Mouse (Mus musculus): ENCODE measurements around the gene Gm21974.
"Not testable (repeated sequence)": the region's sequence is repeated elsewhere in the genome, so short reads cannot be mapped to it uniquely, and the experiment has no call there.

Gene Gm21974

DNA sequence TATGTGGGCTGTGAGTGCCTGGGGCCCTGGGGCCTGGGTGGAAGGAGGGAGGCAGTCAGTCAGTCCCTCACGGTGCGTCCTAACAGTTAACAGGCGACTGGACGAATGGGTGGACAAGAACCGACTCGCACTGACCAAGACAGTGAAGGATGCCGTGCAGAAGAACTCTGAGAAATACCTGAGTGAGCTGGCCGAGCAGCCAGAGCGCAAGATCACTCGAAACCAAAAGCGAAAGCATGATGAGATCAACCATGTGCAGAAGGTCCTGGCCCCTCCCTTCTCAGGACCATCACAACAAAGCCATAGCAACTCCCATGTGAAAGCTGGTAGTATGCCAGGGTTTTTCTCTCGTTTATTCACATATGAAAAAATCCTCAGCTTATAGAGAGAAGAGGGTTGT is 20.0 kb upstream of the Gm21974 start:
- in situ Hi-C loops (cut with MboI, MseI), result no loop called here

DNA sequence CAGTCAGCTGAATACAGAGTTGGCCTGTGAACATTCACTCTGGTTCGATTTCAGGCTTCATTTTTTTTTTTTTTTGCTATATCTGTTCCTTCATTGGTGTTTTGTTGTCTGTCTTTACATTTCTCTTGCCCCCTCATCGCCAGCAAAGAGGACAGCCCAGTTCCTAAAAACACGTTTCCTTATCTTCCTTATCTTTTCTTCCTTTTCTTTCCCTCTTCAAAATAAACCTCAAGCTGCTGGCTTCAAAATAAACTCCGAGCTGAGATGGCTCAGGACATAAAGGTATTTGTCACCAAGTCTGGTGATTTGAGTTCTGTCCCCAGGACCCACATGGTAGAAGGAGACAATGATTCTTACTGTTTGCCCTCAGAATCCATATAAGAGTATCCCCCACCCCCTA is 17.7 kb upstream of the Gm21974 start:
- in situ Hi-C loops (cut with MboI, MseI), result no loop called here

DNA sequence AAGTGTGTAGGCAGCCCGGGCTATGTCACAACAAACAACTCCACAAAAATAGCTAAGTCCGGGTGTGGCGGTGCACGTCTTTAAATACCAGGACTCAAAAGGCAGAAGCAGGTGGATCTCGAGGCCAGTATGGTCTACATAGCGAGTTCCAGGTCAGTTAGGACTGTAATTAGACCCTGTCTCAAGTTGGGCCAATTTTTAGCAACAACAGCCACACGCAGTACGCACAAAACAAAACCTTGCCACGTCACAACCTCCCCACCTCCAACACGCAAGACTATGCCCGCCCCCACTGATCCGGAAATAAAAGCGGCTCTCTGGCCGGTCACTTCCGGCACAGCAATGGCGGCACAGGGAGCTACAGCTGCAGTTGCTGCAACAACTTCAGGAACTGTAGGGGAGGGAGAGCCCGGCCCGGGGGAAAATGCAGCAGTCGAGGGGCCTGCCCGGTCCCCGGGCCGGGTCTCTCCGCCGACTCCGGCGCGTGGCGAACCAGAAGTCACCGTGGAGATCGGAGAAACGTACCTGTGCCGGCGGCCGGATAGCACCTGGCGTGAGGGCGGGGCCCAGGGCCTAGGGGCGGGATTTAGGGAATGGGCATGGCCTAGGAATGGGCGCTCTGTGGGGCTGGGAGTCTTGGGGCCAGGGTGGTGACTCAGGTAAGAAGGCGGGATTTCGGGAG is 17.1 kb upstream of the Gm21974 start, which contains the start of gene Kat8:
Kat8 (plus strand) TSS at position 327 of the 682 bp plus-strand sequence.
- in situ Hi-C loops (cut with MboI, MseI), result no loop called here

DNA sequence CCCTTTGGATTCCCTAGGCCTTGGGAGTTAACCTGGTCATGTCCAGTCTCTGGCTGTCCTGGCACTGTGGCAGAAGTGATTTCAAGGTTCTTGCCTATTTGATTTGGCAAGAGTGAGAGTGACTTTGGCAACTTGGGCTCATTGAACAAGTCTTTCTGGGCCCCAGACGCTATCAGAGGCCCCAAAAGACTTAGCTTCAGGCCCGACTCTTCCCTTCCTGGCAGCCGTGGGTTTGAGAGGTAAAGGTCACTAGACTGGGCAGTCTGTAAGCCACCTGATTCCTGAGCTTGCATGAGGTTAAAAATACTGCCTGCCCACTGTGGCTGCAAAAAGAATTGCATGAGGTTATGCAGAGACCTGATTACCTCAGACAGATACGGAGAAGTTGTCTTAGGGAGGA is 13.4 kb upstream of the Gm21974 start:
- in situ Hi-C loops (cut with MboI, MseI), result no loop called here

DNA sequence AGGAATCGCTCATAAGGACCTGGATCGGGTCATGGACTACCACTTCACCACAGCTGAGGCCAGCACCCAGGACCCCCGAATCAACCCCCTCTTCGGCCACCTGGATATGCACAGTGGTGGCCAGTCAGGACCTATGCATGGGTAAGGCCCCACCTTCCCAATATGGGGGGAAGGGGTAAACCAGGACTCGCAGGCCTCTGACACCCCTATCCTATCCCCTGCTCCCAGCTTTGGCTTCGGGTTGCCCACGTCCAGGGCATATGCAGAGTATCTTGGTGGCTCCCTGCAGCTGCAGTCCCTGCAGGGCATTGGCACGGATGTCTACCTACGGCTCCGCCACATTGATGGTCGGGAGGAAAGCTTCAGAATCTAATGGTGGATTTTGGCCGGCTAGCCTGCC is 12.7 kb upstream of the Gm21974 start:
- in situ Hi-C loops (cut with MboI, MseI), result no loop called here

DNA sequence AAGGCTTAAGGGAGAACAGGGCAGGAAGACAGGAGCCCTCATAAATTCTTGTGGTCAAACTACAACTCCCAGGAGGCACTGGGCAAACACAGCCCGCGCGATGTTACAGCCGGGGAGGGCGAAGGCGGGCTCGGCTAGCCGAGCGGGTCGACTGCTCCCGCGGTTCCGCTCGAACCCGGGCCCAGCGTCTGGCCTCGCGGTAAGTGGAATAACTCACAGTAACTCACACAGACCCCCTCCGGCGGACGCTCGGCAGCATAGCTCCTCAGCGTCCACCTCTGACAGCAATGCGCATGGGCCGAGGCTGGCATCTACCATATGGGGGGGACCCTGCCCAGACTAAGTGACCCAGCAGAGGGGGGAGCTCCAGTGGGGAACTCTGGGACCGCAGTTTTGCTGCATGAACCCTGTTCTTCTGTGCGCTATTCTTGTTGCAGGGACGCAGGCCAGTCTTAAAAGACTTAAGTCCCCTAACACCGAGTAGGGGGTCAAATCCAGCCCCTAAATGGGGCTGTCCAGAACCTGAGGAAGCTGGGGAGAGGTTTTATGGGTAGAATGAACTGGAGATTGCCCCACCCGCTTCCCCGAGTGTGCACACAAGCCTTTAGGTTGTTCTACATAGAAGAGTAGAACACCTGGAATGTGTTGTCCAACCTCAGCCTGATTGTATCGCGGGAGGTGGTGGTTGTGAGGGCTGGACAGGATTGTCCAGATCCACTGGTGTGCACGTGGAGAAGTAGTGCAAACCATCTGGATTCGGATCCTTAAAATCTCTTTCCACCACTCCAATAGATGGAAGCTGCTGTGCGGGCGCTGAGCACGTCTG is 8.9 kb upstream of the Gm21974 start, which contains the start of gene Bckdk:
Bckdk (plus strand) TSS at position 112 of the 826 bp plus-strand sequence.
- in situ Hi-C loops (cut with MboI, MseI), result no loop called here

DNA sequence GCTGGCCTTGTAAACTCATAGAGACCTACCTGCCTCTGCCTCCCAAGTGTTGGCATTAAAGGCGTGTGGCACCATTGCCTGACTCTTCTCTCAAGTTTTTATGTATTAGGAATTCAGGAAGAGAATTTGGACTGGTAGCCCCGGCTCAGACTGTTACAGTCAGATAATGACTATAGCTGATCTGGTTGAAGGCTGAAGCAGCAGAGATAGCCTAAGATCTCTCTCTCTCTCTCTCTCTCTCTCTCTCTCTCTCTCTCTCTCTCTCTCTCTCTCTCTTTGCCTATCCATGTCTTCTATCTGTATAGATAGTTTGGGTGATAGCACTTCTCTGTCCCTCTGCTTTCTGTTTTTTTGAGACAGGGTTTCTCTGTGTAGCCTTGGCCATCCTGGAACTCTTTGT is 6.5 kb upstream of the Gm21974 start:
- in situ Hi-C loops (cut with MboI, MseI), result no loop called here

DNA sequence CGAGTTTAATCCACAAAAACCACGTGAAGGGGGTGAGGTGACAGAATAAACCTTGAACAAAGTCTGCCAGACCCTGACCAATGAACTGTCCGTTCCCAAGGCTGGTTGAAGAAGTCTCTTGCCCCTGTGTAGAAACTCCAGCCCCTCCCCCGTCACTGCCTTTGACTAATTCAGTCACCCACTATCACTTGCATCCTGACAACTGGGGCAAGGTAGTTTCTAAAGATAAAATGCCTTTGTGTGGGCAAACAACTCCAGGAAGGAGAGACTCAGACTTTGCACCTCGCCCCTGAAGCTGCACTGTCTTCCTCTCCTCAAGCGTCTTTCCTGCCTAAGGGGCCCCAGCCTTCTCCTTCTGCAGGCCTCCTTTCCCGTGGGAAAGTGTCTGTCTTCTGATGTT is 4.7 kb upstream of the Gm21974 start:
- in situ Hi-C loops (cut with MboI, MseI), result no loop called here

DNA sequence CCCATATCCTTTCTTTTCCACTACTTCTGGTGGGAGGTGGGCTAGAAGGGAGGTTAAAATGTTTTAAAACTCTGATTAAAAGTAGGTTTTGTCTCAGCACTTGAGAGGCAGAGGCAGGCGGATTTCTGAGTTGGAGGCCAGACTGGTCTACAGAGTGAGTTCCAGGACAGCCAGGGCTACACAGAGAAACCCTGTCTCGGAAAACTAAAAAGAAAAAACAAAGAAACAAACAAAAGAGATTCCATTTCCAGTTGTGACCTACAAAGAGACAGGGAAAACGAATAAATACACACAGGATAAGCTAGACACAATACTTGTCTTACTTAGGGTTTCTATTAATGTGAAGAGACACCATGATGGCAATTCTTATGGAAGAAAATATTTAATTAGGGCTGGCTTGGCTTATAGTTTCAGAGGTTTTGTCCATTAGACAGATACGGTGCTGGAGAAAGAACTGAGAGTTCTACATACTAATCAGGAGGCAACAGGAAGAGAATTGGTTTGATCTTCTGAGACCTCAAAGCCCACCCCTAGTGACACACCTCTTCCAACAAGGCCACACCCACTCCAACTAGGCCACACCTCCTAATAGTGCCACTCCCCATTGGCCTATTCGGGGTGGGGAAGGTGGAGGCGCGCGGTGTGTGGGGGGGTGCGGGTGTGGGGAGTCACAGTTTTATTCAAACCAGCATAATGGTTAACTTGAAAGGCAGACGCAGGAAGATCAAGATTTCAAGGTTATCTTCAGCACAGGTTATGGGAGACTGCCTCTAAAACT is 3.1 kb upstream of the Gm21974 start:
- in situ Hi-C loops (cut with MboI, MseI), result no loop called here

DNA sequence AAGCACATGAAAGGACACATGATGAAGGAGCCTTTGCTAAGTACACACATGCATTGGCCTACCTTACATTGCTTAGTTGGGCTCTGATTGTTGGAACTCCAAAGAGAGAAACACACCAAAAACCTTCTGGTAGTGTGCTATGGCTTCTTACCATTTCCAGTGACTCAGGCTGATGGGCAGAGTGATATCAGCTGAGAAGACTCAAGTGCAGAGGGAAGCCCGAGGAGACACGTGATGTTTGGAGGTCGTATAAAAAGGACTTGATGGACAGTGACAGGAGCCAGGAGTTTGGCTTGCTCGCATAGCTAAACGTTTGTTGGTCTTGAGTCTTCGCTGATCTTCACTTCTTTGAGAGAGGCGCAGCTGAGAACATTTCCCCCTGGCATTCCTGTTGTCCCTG is 2.3 kb upstream of the Gm21974 start:
- in situ Hi-C loops (cut with MboI, MseI), result no loop called here

DNA sequence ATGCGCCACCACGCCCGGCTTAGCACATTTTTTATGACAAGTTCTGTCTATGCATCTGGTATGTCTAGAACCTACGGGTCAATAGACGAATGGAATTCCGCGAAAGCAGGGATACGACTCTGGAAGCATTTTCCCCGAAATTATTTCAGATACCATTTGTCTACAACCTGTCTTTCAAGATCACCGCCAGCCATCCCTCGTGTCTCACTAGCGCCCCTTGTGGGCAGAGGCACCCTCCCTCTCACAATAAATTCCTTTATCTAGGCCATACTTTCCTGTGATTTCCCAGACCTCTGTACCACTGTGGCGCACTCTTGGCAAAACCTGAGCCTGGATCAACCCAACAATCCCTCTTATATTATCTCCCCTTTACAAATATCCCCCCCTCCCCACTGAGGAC is 1.1 kb upstream of the Gm21974 start:
- in situ Hi-C loops (cut with MboI, MseI), result no loop called here

DNA sequence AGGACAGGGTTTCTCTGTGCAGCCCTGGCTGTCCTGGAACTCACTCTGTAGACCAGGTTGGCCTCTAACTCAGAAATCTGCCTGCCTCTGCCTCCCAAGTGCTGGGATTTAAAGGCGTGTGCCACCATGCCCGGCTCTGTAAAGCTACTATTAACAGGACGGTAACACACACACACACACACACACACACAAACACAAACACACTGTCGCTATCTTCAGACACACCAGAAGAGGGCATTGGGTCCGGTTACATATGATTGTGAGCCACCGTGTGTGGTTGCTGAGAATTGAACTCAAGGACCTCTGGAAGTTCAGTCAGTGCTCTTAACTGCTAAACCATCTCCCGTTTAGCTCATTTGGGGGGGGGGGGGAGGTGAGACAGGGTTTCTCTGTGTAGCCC is 637 bp upstream of the Gm21974 start:
- in situ Hi-C loops (cut with MboI, MseI), result not testable (repeated sequence)

DNA sequence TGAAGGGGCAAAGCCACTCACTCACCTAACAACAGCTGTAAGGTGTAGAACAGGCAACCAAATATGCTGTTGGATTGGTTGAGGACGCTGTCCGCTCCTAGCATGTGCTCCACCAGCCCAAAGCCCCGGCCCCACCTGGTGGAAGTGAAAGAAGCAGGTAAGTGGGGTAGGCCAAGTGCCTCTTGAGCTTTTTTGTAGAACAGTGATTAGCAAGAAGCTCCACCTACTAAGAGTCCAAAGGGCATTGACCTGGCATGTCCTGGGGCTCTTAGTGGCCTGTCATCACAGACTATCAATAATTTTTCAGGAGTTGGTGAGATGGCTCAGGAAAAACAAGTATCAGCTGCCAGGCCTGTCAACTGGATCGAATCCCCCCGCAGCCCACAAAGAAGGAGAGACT is 774 bp downstream of the Gm21974 start:
- in situ Hi-C loops (cut with MboI, MseI), result no loop called here

DNA sequence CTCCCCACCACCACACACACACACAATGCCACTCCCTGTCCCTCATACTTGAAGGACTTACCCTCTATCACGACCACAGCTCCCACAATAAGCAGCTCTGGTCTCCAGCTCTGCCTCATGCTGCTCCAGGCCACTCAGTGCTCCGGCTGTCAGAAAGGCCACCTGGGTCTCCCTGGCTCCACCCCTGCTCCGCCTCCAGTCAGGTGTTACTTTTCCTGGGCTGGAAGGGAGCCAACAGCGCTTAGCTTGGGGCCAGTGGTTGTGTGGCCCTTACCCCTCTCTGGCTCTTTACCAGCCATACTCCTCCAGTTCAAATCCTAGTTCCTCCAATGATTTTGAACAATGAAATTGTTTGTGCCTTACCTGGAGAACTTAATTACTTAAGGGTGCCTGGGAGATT is 4.5 kb downstream of the Gm21974 start, which contains the start of gene Prss53:
Prss53 (minus strand) TSS at position 173 of the 400 bp plus-strand sequence.
- in situ Hi-C loops (cut with MboI, MseI), result no loop called here

DNA sequence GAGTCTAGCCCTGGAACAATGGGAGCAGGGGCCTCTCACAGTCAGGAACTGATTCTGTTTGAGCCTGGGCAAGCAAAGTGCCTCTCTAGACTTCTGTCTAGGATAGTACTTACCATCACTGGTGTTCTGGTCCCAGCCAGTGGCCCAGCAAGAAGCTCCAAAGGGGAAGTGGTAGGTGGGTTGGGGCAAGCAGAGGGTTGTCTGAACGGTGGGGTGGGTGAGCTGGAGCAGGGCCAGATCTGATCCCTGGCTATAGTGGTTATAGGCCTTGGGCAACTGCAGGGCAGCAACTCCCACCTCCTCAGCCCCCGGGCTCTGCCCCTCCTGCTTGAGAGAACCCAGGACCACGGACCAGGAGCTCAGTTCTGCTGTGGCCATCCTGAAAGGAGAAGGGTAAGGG is 6.4 kb downstream of the Gm21974 start:
- in situ Hi-C loops (cut with MboI, MseI), result no loop called here

DNA sequence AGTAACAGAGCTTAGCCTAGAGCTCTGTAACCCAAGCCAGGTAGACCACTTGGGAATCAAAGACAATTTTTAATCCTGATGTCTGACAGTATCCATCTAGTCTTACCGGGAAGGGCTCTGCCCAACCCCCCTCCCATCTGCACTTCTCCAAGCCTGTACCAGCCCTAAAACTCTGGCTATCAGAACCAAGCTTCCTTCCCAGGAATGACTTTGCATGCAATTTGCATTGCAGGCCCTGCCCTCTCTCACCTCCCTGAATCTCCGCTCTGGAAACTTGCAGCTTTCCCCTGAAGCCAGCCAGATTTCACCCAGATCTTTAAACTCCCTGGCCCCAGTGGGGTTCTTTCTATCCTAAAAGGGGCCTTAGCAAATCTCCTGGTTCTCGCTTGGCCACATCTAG is 7.5 kb downstream of the Gm21974 start:
- in situ Hi-C loops (cut with MboI, MseI), result no loop called here

DNA sequence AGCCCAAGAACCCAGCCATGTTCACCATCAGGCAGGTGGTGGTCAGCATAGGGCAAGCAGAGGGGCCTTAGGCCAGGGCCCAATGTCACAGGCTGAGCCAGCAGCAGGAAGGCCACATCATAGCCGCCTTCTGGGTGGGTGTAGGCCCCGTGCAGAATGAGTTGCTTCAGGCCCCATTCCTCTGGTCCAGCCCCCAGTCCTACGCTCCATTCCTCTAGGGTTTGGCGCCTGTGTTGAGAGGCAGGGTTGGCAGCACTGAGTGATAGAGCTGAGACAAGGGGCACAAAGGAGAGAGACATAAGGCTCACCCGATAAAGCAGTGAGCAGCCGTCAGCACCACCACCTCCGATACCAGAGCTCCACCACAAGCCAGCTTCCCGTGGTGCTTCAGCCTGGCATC is 8.1 kb downstream of the Gm21974 start:
- in situ Hi-C loops (cut with MboI, MseI), result no loop called here

DNA sequence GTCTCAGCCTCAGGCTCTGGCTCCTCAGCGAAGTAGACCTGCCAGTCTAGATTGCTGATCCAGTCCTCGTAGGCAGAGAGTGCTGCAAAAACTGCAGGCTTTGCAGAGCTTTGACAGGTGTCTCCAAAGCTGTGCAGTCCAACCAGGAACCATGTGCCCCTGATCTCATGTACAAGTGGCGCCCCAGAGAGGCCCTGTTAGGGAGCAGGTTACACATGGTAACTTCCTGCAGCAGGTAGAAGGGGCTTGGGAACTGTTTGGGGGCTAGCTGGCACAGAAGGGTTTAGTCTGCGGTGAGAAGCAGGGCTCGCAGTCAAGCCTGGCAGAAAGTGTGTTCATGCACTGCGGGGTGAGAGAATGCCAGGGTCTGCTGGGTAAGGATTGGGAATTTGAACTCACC is 8.7 kb downstream of the Gm21974 start:
- in situ Hi-C loops (cut with MboI, MseI), result no loop called here

DNA sequence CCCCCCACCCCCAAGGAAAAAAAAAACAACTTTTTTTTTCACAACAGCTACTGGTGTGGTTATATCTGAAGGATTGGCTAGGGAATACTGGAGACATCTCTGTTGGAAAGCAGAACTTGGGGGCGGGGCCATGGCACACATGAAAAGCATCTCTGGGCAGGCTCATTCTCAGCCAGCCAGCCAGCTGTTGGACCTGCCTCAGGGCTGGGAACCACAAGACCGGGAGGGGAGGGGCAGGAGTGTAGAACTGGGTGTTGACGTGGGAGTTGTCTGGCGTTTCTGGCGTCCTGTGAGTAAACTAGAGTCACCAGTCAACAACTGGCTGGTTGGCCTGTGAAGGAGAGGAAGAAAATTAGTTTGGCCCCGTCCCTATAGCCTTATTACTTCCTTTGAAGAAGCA is 9.3 kb downstream of the Gm21974 start:
- in situ Hi-C loops (cut with MboI, MseI), result no loop called here

DNA sequence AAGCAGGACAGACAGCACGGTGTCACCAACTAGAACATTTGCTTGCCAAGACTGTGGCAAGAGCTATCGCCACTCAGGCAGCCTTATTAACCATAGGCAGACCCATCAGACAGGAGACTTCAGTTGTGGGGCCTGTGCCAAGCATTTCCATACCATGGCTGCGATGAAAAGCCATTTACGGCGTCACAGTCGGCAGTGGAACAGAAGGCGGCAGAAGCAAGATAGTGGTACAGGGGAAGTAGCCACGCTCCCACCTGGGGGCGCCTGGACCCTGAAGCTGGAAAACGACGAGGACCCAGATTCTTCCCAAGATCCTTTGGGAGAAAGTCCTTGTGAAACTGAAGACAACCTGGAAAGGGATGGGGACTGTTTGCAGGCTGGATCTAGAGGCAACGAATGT is 14.8 kb downstream of the Gm21974 start:
- in situ Hi-C loops (cut with MboI, MseI), result no loop called here

DNA sequence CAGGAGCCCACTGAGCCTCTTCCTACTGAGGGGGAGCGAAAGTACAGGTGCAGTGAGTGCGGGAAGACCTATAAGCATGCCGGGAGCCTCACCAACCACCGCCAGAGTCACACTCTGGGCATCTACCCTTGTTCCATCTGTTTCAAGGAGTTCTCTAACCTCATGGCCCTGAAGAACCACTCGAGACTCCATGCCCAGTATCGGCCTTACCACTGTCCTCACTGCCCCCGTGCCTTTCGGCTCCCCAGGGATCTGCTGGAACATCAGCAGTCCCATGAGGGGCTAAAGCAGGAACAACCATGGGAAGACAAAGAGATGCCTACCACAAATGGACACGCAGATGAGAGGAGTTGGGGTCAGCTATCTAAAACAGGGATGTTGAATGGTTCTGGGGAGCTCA is 16.0 kb downstream of the Gm21974 start:
- in situ Hi-C loops (cut with MboI, MseI), result no loop called here
